ENCODE assay signal across 10 mouse cellular contexts in the genomic region with DNA sequence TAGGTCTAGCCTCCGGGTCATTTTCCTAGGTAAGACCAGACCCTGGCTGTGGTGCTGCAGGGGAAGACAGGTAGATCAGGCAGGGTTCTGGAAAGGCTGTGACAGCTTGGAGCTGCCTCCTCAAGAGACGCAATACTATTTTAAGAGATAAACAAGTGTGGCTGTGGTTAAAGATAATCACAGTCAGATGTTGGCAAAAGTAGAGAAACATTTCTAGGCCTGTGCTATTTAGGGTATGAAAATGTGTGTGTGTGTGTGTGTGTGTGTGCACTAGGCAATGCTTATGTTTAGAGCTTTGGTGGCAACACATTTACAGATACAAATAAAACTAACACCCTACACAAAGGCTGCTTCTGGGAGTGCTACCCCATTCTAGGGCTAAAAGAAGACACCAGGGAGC.
DNase-seq lines count a peak whose midpoint lies in the region; ATAC-seq and TF ChIP-seq lines count a peak whose summit lies in the region.
"Had no signal": no experiment of that assay in that cellular context is flagged by ENCODE, and none has a peak within 500 bp of the region (broad histone marks: within the 10 kb centered on the region; RNA-seq: fewer than 3 reads in every experiment).

No protein-coding gene starts in this region.

- no peak for TF ChIP-seq CTCF in left cerebral cortex, adult 2 months (IDR thresholded peaks at IDR 0.05)

- H3K4me2 ChIP-seq in forebrain, embryonic 15.5 days (replicated peaks), result no peak overlapping the region
- H3K4me2 ChIP-seq in forebrain, embryonic 13.5 days, result no peak overlapping the region
- H3K4me2 ChIP-seq in kidney, embryonic 16.5 days (replicated peaks; ENCODE audit: low read depth, low read length), result no peak overlapping the region

- H3K9ac ChIP-seq in forebrain, embryonic 15.5 days (replicated peaks), result no peak overlapping the region
- no peak overlapping the region for H3K9ac ChIP-seq in forebrain, embryonic 13.5 days
- H3K9ac ChIP-seq in kidney, embryonic 16.5 days (replicated peaks; ENCODE audit: low read length), result no peak overlapping the region

- no peaks in the 10 kb centered on the region for H3K36me3 ChIP-seq in forebrain, embryonic 15.5 days
- no peaks in the 10 kb centered on the region for H3K36me3 ChIP-seq in forebrain, embryonic 13.5 days (ENCODE audit: poor library complexity, severe bottlenecking)
- H3K36me3 ChIP-seq in kidney, embryonic 16.5 days (ENCODE audit: insufficient read depth, low read length), result 0 out of 2 replicates have a peak, but pooled peaks cover 3% of the 10 kb centered on the region

- no peak for ATAC-seq in forebrain, embryonic 15.5 days (replicated peaks)
- ATAC-seq in forebrain, embryonic 13.5 days, result no peak
- no peak for ATAC-seq in kidney, embryonic 16.5 days (ENCODE audit: low FRiP score, low TSS enrichment)

- H3K4me1 ChIP-seq in forebrain, embryonic 15.5 days, result peaks cover 14% of the 10 kb centered on the region
- peaks cover 18% of the 10 kb centered on the region for H3K4me1 ChIP-seq in forebrain, embryonic 13.5 days
- peaks cover 19% of the 10 kb centered on the region for H3K4me1 ChIP-seq in kidney, embryonic 16.5 days (ENCODE audit: insufficient read depth, low read length)

- H3K27ac ChIP-seq in forebrain, embryonic 15.5 days (replicated peaks), result peak overlapping the region; percentile 29; the same call in 1 of the 2 replicates
- H3K27ac ChIP-seq in forebrain, embryonic 13.5 days, result no peak overlapping the region
- H3K27ac ChIP-seq in left cerebral cortex, adult 2 months, result peak overlapping the region; percentile 50
- H3K27ac ChIP-seq in kidney, embryonic 16.5 days (ENCODE audit: low read length), result no peak overlapping the region
- H3K27ac ChIP-seq: layer of hippocampus, adult 2 months had no signal

- peak; percentile 42 for DNase-seq in right cerebral cortex, adult 18-20 months
- no peak for DNase-seq in right cerebral cortex, postnatal 25 days
- DNase-seq in left cerebral cortex, adult 2 months (ENCODE audit: extremely low spot score in 1 of 2, low spot score in 2 of 2), result no peak
- peak; percentile 67 for DNase-seq in skeletal muscle tissue, adult 2 months (ENCODE audit: low read depth, low spot score)
- no peak for DNase-seq in yolk sac, embryonic 10.5 days (ENCODE audit: low spot score)
- DNase-seq: lung, postnatal 14 days had no signal

- no peaks in the 10 kb centered on the region for H3K27me3 ChIP-seq in forebrain, embryonic 15.5 days
- no peaks in the 10 kb centered on the region for H3K27me3 ChIP-seq in forebrain, embryonic 13.5 days
- H3K27me3 ChIP-seq in kidney, embryonic 16.5 days (ENCODE audit: insufficient read depth, low read length), result no peaks in the 10 kb centered on the region

- H3K4me3 ChIP-seq in forebrain, embryonic 15.5 days, result no peak overlapping the region
- no peak overlapping the region for H3K4me3 ChIP-seq in forebrain, embryonic 13.5 days
- no peak overlapping the region for H3K4me3 ChIP-seq in left cerebral cortex, adult 2 months
- H3K4me3 ChIP-seq in kidney, embryonic 16.5 days (ENCODE audit: low read length), result no peak overlapping the region
- H3K4me3 ChIP-seq: layer of hippocampus, adult 2 months had no signal

- H3K9me3 ChIP-seq in forebrain, embryonic 15.5 days, result no peaks in the 10 kb centered on the region
- no peaks in the 10 kb centered on the region for H3K9me3 ChIP-seq in forebrain, embryonic 13.5 days (replicated peaks)
- H3K9me3 ChIP-seq in kidney, embryonic 16.5 days (ENCODE audit: low read length), result peaks cover 2% of the 10 kb centered on the region; the same call in 1 of the 2 replicates

- WGBS in forebrain, embryonic 15.5 days, result 78% methylated on average over 2 of the region's 2 CpGs
- WGBS in forebrain, embryonic 13.5 days, result 91% methylated on average over 2 of the region's 2 CpGs
- WGBS in kidney, embryonic 16.5 days, result 84% methylated on average over 2 of the region's 2 CpGs

- intact Hi-C loops in left cerebral cortex, adult 2 months (cut with DNase I), result loop anchor here (1.0 kb wide), 1 partner anchor 35 kb away; no protein-coding TSS in a partner anchor

Comparison
In these comparisons a context has a peak if more than half of its experiments do, and no peak if none do; other contexts are left out.
1. H3K27ac ChIP-seq: peak in forebrain, embryonic 15.5 days (single experiment) and left cerebral cortex, adult 2 months (single experiment); none in forebrain, embryonic 13.5 days (single experiment) and kidney, embryonic 16.5 days (single experiment).
2. DNase-seq: peak in right cerebral cortex, adult 18-20 months (single experiment) and skeletal muscle tissue, adult 2 months (single experiment); none in right cerebral cortex, postnatal 25 days (single experiment), left cerebral cortex, adult 2 months (0 of 2) and yolk sac, embryonic 10.5 days (single experiment).